Mouse (Mus musculus) kidney, embryonic 16.5 days (tissue): ENCODE measurements around the gene Tcstv1. TPM values are rescaled to one million over a fixed set of nuclear protein-coding genes. Genes with fewer than 3 reads are reported as not detected.

Experiments used
- polyA plus RNA-seq: library from polyadenylated mRNA; unstranded; fragments of >200 nt; fragmentation: Nextera tagmentation; extraction: Ambion mirVana; gene quantifications from 2 replicates; pipeline ENCODE4 v1.2.1, GENCODE M21; 2015

Tcstv1 gene
- polyA plus RNA-seq, 1 experiment from 2014 or later, result not detected

Other genes with a start within 250 kb of the Tcstv1 start
- gene Hmgcs1, start 204.4 kb downstream of the Tcstv1 start, polyA plus RNA-seq, result 202 and 204 TPM in 2 replicates
- 1.3 and 1.4 TPM in 2 replicates for gene Nim1k, start 138.9 kb downstream of the Tcstv1 start, polyA plus RNA-seq
- 28.3 and 30.3 TPM in 2 replicates for gene Zfp131, start 103.9 kb downstream of the Tcstv1 start, polyA plus RNA-seq
- gene AF067063, start 64.6 kb downstream of the Tcstv1 start, polyA plus RNA-seq, result not detected in 2 replicates
- gene D13Ertd608e, start 58.8 kb downstream of the Tcstv1 start, polyA plus RNA-seq, result not detected in 2 replicates
- gene Gm21761, start 34.5 kb upstream of the Tcstv1 start, polyA plus RNA-seq, result not detected in 2 replicates
- not detected in 2 replicates for gene B020031M17Rik, start 56.0 kb upstream of the Tcstv1 start, polyA plus RNA-seq
- not detected in 2 replicates for gene Gm36079, start 132.2 kb upstream of the Tcstv1 start, polyA plus RNA-seq
- not detected in 2 replicates for gene Gm21188, start 157.4 kb upstream of the Tcstv1 start, polyA plus RNA-seq
- gene Gm20767, start 245.5 kb upstream of the Tcstv1 start, polyA plus RNA-seq, result not detected in 2 replicates